8 mouse cellular contexts compared by ENCODE assay signal in the genomic region with DNA sequence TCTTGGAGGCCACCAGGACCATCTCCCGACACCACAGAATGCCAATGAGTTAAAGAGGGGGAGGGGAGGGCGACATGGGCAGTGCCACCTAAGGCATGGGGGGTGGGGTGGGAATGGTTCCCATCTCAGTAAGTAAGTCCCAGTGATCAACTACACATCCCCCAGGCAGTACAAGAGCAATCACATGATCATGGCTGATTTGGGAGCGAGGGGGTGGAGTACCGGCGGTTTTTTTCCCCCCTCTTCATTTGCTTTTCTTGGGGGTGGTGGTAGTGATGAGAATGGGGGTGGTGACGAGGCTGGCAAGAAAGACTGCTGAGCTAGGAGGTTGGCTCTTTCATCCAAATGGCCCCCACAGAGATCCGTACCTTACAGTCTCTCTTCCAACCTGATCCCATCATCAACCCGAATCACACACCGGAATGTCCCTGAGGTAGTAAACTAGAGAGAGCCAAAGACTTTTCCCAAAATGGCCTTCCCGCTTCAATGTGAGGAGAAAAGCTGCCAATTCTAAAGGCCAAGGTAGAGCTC. TPM values are rescaled to one million over a fixed set of nuclear protein-coding genes. Genes with fewer than 3 reads are reported as not detected.
DNase-seq lines count a peak whose midpoint lies in the region; ATAC-seq and TF ChIP-seq lines count a peak whose summit lies in the region.

No protein-coding gene starts in this region.

- H3K9ac ChIP-seq in forebrain, embryonic 13.5 days = peak overlapping the region; percentile 69

- peaks cover 27% of the 10 kb centered on the region for H3K27me3 ChIP-seq in forebrain, embryonic 13.5 days
- H3K27me3 ChIP-seq in limb, embryonic 10.5 days (ENCODE audit: low read depth, poor library complexity, severe bottlenecking) = peaks cover 33% of the 10 kb centered on the region

- no peaks in the 10 kb centered on the region for H3K36me3 ChIP-seq in forebrain, embryonic 13.5 days (ENCODE audit: poor library complexity, severe bottlenecking)
- H3K36me3 ChIP-seq in limb, embryonic 10.5 days = no peaks in the 10 kb centered on the region

- DNase-seq in layer of hippocampus, adult 2 months (ENCODE audit: low spot score in 2 of 2) = peak; percentile 49 to 69
- no peak for DNase-seq in layer of hippocampus, adult 9-10 months (ENCODE audit: low spot score)
- no peak for DNase-seq in limb, embryonic 10.5 days (ENCODE audit: low spot score)
- DNase-seq in right cerebral cortex, postnatal 10 days (ENCODE audit: low spot score in 2 of 2) = peak; percentile 62 to 76
- DNase-seq in thymus, postnatal 36 days = no peak
- no peak for DNase-seq in urinary bladder, postnatal 4 days (ENCODE audit: low spot score in 2 of 2)
- no peak for DNase-seq in frontal cortex, postnatal 25 days (ENCODE audit: low spot score in 2 of 2)

- WGBS in forebrain, embryonic 13.5 days = 4% methylated on average over 10 of the region's 10 CpGs
- 6% methylated on average over 10 of the region's 10 CpGs for WGBS in limb, embryonic 10.5 days

- H3K4me2 ChIP-seq in forebrain, embryonic 13.5 days = peak overlapping the region; percentile 98

- TF ChIP-seq CTCF in layer of hippocampus, adult 2 months (conservative IDR thresholded peaks at IDR 0.05) = no peak

- H3K9me3 ChIP-seq in forebrain, embryonic 13.5 days (replicated peaks) = no peaks in the 10 kb centered on the region
- no peaks in the 10 kb centered on the region for H3K9me3 ChIP-seq in limb, embryonic 10.5 days (replicated peaks)

- ATAC-seq in forebrain, embryonic 13.5 days = 0 out of 2 replicates have a peak, but pooled peaks have one; percentile 13

- peaks cover 28% of the 10 kb centered on the region for H3K4me1 ChIP-seq in forebrain, embryonic 13.5 days
- H3K4me1 ChIP-seq in limb, embryonic 10.5 days = peaks cover 53% of the 10 kb centered on the region

- peak overlapping the region; percentile 89 for H3K4me3 ChIP-seq in layer of hippocampus, adult 2 months
- H3K4me3 ChIP-seq in forebrain, embryonic 13.5 days = peak overlapping the region; percentile 65
- H3K4me3 ChIP-seq in limb, embryonic 10.5 days = peak overlapping the region; percentile 86

- peak overlapping the region; percentile 99 for H3K27ac ChIP-seq in layer of hippocampus, adult 2 months
- H3K27ac ChIP-seq in forebrain, embryonic 13.5 days = no peak overlapping the region
- H3K27ac ChIP-seq in limb, embryonic 10.5 days = peak overlapping the region; percentile 93

RNA-seq across cellular contexts. Expression of a gene that starts 51.8 kb away (rescaled TPM):
- 100 to 1,000 TPM; 528 to 537 TPM for total RNA-seq in layer of hippocampus, adult 2 months (2021)
- polyA plus RNA-seq in forebrain, embryonic 13.5 days (2015; fragmentation: Nextera tagmentation; extraction: Ambion mirVana) = 70.2 and 75.8 TPM in 2 replicates
- polyA plus RNA-seq in limb, embryonic 10.5 days (2016; fragmentation: Nextera tagmentation; extraction: Ambion mirVana) = 44.7 and 53.7 TPM in 2 replicates

Comparison
In these comparisons a context has a peak if more than half of its experiments do, and no peak if none do; other contexts are left out.
1. DNase-seq: peak in layer of hippocampus, adult 2 months (2 of 2) and right cerebral cortex, postnatal 10 days (2 of 2); none in layer of hippocampus, adult 9-10 months (single experiment), limb, embryonic 10.5 days (single experiment), thymus, postnatal 36 days (0 of 2), urinary bladder, postnatal 4 days (0 of 2) and frontal cortex, postnatal 25 days (0 of 2).
2. Peak in every context shown above with its lines, with median percentiles within 50 percentile points of each other: H3K4me3 ChIP-seq.